Mouse (Mus musculus) olfactory bulb, adult 2 months (tissue): ENCODE measurements around the gene Pid1.

Experiments used
- CTCF ChIP-seq: fragments of 200-500 bp; IDR thresholded peaks from 2 replicates; pipeline ENCODE4 v1.5.1; 2012; ENCODE audit warnings: low read depth, mild to moderate bottlenecking, low read length, moderate library complexity; ENCODE audit not compliant: insufficient read depth
- POLR2A ChIP-seq: fragments of 200-500 bp; IDR thresholded peaks from 2 replicates; pipeline ENCODE4 v1.6.1; 2012; ENCODE audit warnings: mild to moderate bottlenecking, low read depth, low read length, moderate library complexity; ENCODE audit not compliant: insufficient read depth

GRCm38 (mm10) chr1:84172941-84173340 is 191.0 kb downstream of the Pid1 start:
- no peak for TF ChIP-seq POLR2A
- no peak for TF ChIP-seq CTCF
